Mouse (Mus musculus) adrenal gland, adult 8-10 months (tissue): ENCODE data around the gene 2310022A10Rik. TPM values are rescaled to one million over a fixed set of nuclear protein-coding genes. Genes with fewer than 3 reads are reported as not detected.

ENCODE experiments used
- DNase-seq: peaks from one replicate; pipeline ENCODE4 v3.0.0; 2022
- total RNA-seq, 4 experiments: library from RNA; stranded (reverse); gene quantifications; 2 replicates each; pipeline ENCODE4 v1.2.4; 2022

Gene 2310022A10Rik
- total RNA-seq, 4 experiments from 2014 or later, result 21.6 to 23.8 (median 22.0) TPM

DNA sequence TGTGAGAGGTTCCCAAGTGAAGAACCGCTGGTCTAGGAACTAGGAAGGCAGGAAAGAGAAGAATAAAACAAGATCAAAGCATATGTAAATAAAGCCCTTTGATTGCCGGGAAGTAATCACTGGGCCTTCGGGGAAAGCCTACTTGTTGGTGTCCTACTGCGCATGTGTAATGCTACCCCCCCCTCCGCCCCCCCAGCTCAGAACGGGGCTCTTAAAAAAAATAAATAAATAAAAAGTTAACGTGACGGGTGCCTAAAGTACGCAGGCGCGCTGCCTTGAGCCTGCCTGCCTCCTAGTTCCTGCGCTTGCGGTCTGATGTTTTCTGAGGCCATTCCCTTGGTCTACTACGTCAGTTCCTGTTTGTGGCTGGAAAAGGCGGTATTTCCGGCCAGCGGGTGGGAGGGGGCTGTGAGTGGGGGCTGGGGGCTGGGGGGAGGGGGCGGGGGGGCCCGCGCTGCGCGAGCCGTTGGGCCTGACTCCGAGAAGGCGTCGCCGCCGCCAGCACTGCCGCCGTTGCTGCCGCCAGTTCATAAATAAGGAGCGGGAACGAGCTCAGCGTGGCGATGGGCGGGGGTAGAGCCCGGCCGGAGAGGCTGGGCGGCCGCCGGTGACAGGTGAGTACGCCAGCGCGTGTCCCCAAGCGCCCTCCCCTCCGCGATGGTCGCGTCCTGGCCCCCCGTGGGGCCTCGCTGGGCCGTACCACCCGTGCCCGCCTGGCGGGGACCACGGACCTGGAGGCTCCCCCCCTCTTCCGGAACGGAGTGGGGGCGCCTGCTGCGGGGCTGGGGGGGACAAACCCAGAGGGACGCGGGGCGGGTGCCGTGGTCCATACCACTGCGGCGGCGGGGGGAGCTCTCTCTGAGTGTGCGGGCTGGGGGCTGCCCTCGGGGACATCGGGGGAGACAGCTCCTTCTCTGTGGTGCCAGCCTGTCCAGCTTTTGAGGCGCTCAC, 38.5 kb downstream of the 2310022A10Rik start, which contains the start of gene Akt2:
TSS of gene Akt2 (plus strand) at position 287 of the 951 bp plus-strand sequence.
- DNase-seq, result peak; percentile 93

GRCm38 (mm10) chr7:27592217-27592929, 39.3 kb downstream of the 2310022A10Rik start:
- DNase-seq, result no peak

- no peak for DNase-seq
These were observed 40.1 kb downstream of the 2310022A10Rik start for GRCm38 (mm10) chr7:27592934-27593645.

DNA sequence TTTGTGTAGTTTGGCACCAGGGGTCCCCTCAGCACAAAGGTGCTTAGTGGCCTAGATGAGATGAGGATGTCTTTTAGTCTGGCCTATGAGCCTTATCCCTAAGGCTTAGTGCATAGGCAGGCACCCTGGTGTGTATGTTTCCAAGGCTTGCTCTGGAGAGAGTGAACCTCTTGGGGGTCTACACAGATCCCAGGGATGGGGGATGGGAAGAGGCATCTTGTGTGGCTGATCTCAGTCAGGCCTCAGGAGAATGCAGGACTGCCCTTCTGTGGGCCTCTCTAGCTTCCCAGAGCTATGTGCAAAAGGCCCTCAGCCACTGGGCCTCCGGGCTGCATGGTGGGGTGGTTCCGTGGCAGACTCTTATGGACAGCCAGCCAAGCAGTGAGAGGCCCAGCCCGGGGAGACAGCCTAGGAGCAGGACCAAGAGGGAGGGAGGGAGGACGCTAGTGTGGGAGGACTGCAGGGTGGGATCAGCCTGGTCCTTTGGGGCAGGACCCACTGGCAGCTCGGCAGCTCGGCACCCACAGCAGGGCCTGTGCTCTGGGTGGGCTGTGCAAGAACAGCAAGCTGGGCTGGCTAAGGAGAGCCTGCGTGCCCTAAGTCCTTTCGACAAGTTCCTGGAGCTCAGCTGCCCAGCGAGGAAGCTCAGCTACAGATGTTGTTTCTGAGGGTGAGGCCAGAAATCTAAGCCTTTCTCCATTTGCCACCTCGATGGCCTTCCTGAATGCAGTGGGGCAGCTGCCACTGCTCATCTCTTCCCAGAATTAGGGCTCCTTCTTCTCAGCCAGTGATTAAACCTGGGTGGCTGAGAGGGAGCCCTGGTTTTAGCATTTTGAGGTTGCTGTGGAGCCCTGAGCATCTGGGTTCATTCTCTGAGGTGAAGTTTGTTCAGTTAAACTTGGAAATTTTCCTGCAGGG, 43.8 kb downstream of the 2310022A10Rik start:
- DNase-seq, result no peak

DNA sequence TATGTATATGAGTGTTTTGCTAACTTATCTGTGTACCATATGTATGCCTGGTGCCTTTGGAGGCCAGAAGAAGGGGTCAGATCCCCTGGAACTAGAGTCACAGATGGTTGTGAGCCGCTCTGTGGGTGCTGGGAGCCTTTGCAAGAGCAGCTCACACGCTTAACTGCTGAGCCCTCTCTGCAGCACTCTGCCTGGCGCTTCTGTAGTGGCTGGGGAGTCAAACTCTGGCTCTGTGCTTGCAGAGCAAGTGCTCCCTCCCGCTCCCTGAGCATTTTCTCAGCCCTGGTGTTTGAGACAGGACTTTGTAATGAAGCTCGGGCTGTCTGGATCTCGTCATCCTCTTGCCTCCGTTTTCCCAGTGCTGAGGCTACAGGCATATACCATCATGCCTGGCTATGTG, 45.0 kb downstream of the 2310022A10Rik start:
- no peak for DNase-seq

GRCm38 (mm10) chr7:27601628-27602027, 48.6 kb downstream of the 2310022A10Rik start:
- DNase-seq, result no peak

DNA sequence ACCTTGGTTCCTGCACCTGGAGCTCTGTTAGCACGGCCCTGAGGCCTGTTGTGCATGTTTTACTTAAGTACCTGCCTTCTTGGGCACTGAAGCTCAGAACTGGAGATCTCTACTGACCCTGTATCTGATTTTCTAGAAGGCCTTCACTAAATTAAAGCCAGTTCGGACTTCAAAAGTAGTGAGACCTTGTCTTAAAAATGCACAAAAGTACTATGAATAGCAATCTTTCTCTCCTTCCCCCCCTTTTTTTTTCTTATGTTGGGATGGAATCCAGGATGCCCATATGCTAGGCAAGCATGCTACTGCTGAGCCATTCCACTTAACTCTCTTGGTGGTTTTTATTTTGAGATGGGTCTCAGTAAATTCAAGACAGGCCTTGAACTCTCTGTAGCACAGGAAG, 49.1 kb downstream of the 2310022A10Rik start:
- DNase-seq, result no peak

DNA sequence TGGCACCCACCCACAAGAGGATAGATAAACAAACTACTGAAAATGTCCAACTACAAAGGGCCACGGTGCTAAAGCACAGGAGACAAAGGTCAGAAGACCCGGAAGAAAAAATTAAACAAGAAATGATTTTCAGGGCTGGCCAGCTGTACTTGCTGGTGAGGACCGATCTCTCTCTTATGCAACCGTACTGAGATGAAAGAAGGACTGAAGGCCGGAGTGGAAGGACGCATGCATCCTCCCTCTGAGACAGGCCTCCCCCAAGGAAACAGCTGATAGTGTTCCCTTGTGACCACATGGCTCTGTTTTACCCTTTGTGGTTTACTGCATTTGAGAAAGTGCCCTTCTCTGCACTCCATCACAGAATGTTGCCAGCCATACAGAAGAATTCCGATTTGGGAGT, 49.8 kb downstream of the 2310022A10Rik start:
- no peak for DNase-seq

DNA sequence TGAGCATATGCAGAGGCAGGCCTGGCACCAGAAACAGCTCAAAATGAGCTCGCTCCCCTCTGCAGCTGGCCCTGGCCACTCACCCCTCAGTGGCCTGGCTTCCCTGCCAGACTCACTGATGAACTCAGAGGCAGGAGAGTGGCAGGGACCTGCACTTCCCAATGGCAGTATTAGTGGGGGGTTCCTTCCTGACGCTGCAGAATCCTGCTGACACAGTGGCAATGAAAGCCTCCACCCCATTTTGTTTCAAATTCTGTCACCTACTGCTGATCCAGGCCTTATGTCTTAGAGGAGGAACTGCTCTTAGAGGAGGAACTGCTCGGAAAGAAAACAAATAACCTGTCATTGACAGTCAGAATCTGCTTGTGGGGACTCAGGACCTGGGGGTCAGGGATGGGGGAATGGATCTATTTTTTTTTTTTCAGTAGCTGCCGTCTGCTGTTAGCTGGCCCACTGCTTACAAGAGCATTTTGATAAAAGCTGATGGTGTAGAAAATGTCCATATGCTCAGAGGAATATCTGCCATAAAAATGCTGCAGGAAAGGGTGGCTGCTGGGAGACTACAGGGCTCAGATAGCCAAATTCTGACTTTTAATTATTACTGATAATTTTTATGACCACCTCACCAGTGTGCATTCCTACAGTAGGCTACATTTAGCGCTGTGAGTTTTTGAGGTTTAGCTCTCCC, 51.8 kb downstream of the 2310022A10Rik start:
- DNase-seq, result no peak

- no peak for DNase-seq
These were observed 52.7 kb downstream of the 2310022A10Rik start for GRCm38 (mm10) chr7:27605499-27606285.

DNA sequence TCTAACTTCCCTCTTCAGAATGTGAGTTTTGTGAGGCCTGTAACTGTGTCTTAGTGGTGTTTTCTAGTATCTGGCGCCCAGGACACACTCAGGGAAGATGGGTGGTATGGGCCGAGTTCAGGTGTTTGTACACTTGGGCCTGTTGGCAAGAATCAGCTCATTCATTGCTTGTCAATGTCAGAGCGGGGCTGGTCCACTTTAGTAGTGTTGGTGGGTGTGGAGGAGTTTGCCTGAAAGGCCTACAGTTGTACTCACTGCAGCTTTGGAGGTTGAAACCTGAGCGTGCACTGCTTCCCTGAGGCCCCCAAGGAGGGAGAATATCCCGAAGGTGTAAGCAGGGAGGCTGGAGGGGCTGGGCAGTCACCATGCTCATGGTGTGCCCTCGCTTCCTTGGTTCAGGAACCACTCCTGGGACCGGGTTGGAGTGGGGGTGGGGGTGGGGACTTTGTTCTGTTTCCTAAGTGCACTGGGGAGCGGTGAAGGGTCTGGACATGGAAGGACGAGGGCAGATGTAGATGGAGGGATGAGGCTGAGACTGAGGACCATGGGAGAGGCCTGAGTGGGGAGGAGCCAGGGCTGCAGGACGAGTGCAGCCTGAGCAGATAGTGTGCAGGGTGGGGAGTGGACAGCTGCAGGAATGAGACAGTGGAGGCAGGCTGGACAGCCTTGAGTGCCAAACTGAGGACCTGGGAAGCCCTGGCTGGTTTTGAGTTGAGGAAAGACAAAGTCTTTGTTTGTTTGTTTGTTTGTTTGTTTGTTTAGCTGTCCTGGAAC, 53.6 kb downstream of the 2310022A10Rik start:
- no peak for DNase-seq

DNA sequence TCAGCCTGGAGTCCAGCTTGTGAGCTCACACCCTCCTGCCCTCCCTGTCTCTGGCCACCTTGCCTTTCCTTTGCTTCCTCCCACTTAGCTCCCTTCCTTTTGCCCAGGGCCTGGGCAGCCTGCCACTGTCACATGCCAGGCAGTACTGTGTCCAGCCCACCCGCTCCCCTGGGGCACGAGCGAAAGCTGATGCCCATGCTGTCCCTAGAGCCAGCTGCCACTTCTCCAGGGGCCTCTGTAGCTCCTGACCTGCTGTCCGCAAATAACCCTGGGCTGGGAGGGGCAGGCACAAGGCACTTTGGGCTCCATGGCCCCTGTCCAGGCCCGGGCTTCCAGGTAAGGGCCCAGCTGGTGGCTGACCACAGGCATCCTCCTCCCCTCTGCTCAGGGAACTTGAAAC, 54.5 kb downstream of the 2310022A10Rik start:
- no peak for DNase-seq

DNA sequence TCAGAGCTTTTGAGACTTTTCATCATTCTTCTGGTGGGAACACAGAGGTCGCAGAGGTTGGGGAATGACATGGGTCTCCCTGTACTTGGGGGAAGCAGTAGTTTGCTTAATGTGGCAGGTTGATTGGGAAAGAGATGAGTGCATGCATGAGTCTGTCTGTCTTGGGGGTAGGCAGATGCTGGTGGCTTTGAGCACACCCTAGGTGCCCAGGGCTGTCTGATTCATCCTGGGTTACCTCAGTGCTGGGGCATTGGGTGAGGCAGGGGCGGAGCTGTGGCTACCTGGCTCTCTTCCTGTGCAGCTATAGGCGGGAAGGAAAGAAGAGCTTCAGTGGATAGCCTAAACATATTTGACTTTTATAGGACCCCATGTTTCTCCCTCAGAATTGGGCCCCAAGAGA, 55.1 kb downstream of the 2310022A10Rik start:
- no peak for DNase-seq

- peak; percentile 81 for DNase-seq
These were observed 56.3 kb downstream of the 2310022A10Rik start for GRCm38 (mm10) chr7:27609285-27609684.

- DNase-seq, result no peak
These were observed 56.7 kb downstream of the 2310022A10Rik start for GRCm38 (mm10) chr7:27609688-27610087.

- no peak for DNase-seq
These were observed 57.3 kb downstream of the 2310022A10Rik start for GRCm38 (mm10) chr7:27610370-27610769.

- no peak for DNase-seq
These were observed 57.8 kb downstream of the 2310022A10Rik start for GRCm38 (mm10) chr7:27610871-27611270.

- DNase-seq, result no peak
These were observed 59.9 kb downstream of the 2310022A10Rik start for GRCm38 (mm10) chr7:27612940-27613339.

DNA sequence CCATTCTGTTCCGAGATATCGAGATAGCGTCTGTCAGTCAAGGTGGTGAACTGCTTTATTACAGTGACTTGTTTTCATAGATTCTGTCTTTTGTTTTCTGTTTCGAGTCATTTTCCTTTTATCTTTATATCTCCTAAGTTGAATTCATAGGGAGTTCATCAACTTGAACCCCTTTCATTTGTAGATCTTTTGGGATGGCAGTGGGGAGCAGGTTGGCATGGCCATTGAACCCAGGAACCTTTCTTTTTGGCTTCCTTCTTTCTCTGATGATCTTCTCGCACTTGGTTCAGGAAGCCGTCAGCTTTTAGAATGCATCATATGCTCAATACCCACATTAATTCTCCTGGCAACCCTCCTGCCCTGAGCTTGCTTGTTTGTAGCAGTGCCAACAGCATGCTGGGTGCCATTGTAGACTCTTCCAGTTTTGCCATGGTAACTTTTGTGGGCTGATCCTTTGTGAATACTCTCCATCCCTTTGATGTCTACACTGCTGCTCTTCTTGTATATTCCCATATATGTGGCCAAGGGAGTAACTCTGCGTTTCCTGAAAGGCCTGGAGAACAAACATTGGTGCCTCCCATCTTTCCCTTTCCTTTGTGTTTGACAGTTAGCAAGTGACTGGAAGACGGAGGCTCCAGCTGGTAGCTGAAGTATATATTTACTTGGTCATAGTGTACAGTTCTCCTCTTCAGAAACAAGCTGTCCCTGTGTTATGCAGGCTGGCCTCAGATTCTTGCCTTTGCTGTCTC, 60.9 kb downstream of the 2310022A10Rik start:
- no peak for DNase-seq
